Mouse (Mus musculus) cortical plate, adult 2 months (tissue): ENCODE results near the gene Rtn4.

Experiments
- CTCF ChIP-seq: fragments of 200-500 bp; IDR thresholded peaks from 2 replicates; pipeline ENCODE4 v1.5.1; 2011; ENCODE audit warnings: mild to moderate bottlenecking, control low read depth, low read length; ENCODE audit not compliant: insufficient read depth; ENCODE audit errors: extremely low read depth
- POLR2A ChIP-seq: fragments of 200-500 bp; IDR thresholded peaks from 2 replicates; pipeline ENCODE4 v1.6.1; 2011; ENCODE audit warnings: mild to moderate bottlenecking, low read length, control low read depth; ENCODE audit not compliant: insufficient read depth; ENCODE audit errors: extremely low read depth

DNA sequence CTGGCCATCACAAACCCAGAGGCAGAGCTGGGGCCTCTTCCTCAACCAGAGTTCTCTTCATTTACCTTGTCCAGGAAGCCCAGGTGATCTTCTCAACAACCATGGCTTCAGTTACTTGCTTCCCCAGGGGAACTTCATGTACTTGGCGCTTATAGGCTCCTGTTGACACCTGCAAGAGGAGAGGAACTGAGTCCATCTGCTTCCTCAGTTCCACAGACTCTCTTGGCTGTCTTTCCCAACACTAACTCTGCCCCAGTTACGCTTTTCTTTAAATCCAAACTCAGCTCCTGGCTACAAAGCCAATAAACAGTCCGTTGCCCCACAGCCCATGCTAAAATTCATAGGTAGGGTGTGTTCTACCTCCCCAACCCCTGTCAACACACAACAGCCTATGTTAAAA lies 54.6 kb downstream of the Rtn4 start:
- TF ChIP-seq CTCF, result no peak
- TF ChIP-seq POLR2A, result no peak
